Mouse (Mus musculus) kidney, adult 2 months (tissue): ENCODE data around the gene Gm13084.
"Not testable (repeated sequence)": the region's sequence is repeated elsewhere in the genome, so short reads cannot be mapped to it uniquely, and the experiment has no call there.

Experiments used
- CTCF ChIP-seq: fragments of 200-500 bp; conservative IDR thresholded peaks from 2 replicates; pipeline ENCODE4 v1.5.1; 2011; ENCODE audit warnings: low read depth, mild to moderate bottlenecking, control low read depth, low read length, moderate library complexity, mixed read lengths; ENCODE audit not compliant: insufficient read depth, insufficient read length
- POLR2A ChIP-seq: fragments of 200-500 bp; IDR thresholded peaks from one replicate; pipeline ENCODE4 v1.6.1; 2011; ENCODE audit warnings: low read depth, low read length, control low read depth

DNA sequence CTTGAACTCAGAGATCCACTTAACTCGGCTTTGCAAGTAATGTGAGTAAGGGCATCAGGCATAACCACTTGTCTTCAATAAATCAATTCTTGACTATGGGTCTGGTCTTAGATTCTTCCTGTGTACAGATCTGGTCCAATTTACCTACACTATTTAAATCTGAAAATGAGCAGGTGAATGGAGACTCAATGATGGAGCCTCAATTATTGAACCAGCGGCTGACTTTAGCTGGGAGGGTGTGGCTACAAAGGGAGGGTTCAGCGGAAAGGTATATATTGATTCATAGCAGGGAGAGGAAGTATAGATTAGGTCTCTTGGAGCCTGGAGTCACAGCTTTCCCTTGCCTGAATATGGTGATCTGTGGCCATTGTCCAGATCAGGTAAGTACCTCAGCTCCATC lies 26.8 kb downstream of the Gm13084 start, which contains the start of gene Gm13023:
- TF ChIP-seq POLR2A, CTCF: not testable (repeated sequence)
